Mouse (Mus musculus): ENCODE results near the gene Hsph1. TPM values are rescaled to one million over a fixed set of nuclear protein-coding genes. Genes with fewer than 3 reads are reported as not detected.

Hsph1 gene
- polyA plus RNA-seq, 1 experiment from 2014 or later = 90.7 TPM

- no peak overlapping the region for H3K4me3 ChIP-seq
- no peaks in the 10 kb centered on the region for H3K4me1 ChIP-seq (replicated peaks)
- H3K9me3 ChIP-seq = peaks cover 3% of the 10 kb centered on the region; the same call in 1 of the 2 replicates
- no peak overlapping the region for H3K27ac ChIP-seq (replicated peaks)
- no peak overlapping the region for H3K9ac ChIP-seq
- no peak for ATAC-seq (ENCODE audit: low read depth)
- H3K4me2 ChIP-seq = no peak overlapping the region
- H3K36me3 ChIP-seq = no peaks in the 10 kb centered on the region
- 60% methylated on average over 9 of the region's 9 CpGs for WGBS
- no peaks in the 10 kb centered on the region for H3K27me3 ChIP-seq
These were observed 22.7 kb upstream of the Hsph1 start for GRCm38 (mm10) chr5:149658741-149659413.

GRCm38 (mm10) chr5:149658022-149658421 lies 21.8 kb upstream of the Hsph1 start:
- WGBS = 64% methylated on average over 3 of the region's 3 CpGs
- no peak for ATAC-seq (ENCODE audit: low read depth)
- Histone ChIP-seq H3K27ac (replicated peaks) (no peak overlapping the region), H3K27me3 (no peaks in the 10 kb centered on the region), H3K4me2 (no peak overlapping the region), H3K4me3 (no peak overlapping the region), H3K9ac (no peak overlapping the region), H3K9me3 (peaks cover 3% of the 10 kb centered on the region; the same call in 1 of the 2 replicates), H3K4me1 (replicated peaks) (no peaks in the 10 kb centered on the region), H3K36me3 (no peaks in the 10 kb centered on the region)

- no peak overlapping the region for H3K27ac ChIP-seq (replicated peaks)
- H3K4me3 ChIP-seq = no peak overlapping the region
- ATAC-seq (ENCODE audit: low read depth) = no peak
- H3K27me3 ChIP-seq = no peaks in the 10 kb centered on the region
- H3K9me3 ChIP-seq = no peaks in the 10 kb centered on the region
- H3K4me2 ChIP-seq = no peak overlapping the region
- H3K9ac ChIP-seq = no peak overlapping the region
- WGBS = 81% methylated on average over 9 of the region's 9 CpGs
- H3K4me1 ChIP-seq (replicated peaks) = no peaks in the 10 kb centered on the region
- H3K36me3 ChIP-seq = no peaks in the 10 kb centered on the region
These were observed 19.5 kb upstream of the Hsph1 start for GRCm38 (mm10) chr5:149655636-149656035.

GRCm38 (mm10) chr5:149650179-149650553 lies 14.0 kb upstream of the Hsph1 start:
- no peak overlapping the region for H3K4me3 ChIP-seq
- no peak for ATAC-seq (ENCODE audit: low read depth)
- H3K9me3 ChIP-seq = no peaks in the 10 kb centered on the region
- no peaks in the 10 kb centered on the region for H3K36me3 ChIP-seq
- H3K4me2 ChIP-seq = no peak overlapping the region
- peaks cover 11% of the 10 kb centered on the region; the same call in 1 of the 2 replicates for H3K4me1 ChIP-seq (replicated peaks)
- H3K27ac ChIP-seq (replicated peaks) = no peak overlapping the region
- H3K27me3 ChIP-seq = no peaks in the 10 kb centered on the region
- no peak overlapping the region for H3K9ac ChIP-seq
- 56% methylated on average over 4 of the region's 4 CpGs for WGBS

GRCm38 (mm10) chr5:149649499-149650178 lies 13.5 kb upstream of the Hsph1 start:
- WGBS = 74% methylated on average over 14 of the region's 14 CpGs
- no peak for ATAC-seq (ENCODE audit: low read depth)
- no peaks in the 10 kb centered on the region for H3K36me3 ChIP-seq

GRCm38 (mm10) chr5:149648895-149649406 lies 12.8 kb upstream of the Hsph1 start:
- ATAC-seq (ENCODE audit: low read depth) = no peak
- H3K27me3 ChIP-seq = no peaks in the 10 kb centered on the region
- H3K4me3 ChIP-seq = no peak overlapping the region
- no peaks in the 10 kb centered on the region for H3K9me3 ChIP-seq
- H3K9ac ChIP-seq = no peak overlapping the region
- H3K4me1 ChIP-seq (replicated peaks) = peaks cover 11% of the 10 kb centered on the region; the same call in 1 of the 2 replicates
- H3K4me2 ChIP-seq = no peak overlapping the region
- no peak overlapping the region for H3K27ac ChIP-seq (replicated peaks)
- H3K36me3 ChIP-seq = no peaks in the 10 kb centered on the region
- 83% methylated on average over 6 of the region's 6 CpGs for WGBS

More at GRCm38 (mm10) chr5:149649499-149650178, 13.5 kb upstream of the Hsph1 start:
- H3K27me3 ChIP-seq = no peaks in the 10 kb centered on the region
- peaks cover 11% of the 10 kb centered on the region; the same call in 1 of the 2 replicates for H3K4me1 ChIP-seq (replicated peaks)
- no peaks in the 10 kb centered on the region for H3K9me3 ChIP-seq
- no peak overlapping the region for H3K4me3 ChIP-seq
- H3K27ac ChIP-seq (replicated peaks) = no peak overlapping the region
- no peak overlapping the region for H3K9ac ChIP-seq
- no peak overlapping the region for H3K4me2 ChIP-seq

GRCm38 (mm10) chr5:149648196-149648595 lies 12.0 kb upstream of the Hsph1 start:
- no peaks in the 10 kb centered on the region for H3K9me3 ChIP-seq
- H3K4me2 ChIP-seq = no peak overlapping the region
- H3K27me3 ChIP-seq = no peaks in the 10 kb centered on the region
- no peak for ATAC-seq (ENCODE audit: low read depth)
- peaks cover 11% of the 10 kb centered on the region; the same call in 1 of the 2 replicates for H3K4me1 ChIP-seq (replicated peaks)
- 62% methylated on average over 4 of the region's 4 CpGs for WGBS
- H3K4me3 ChIP-seq = no peak overlapping the region
- H3K9ac ChIP-seq = no peak overlapping the region
- no peaks in the 10 kb centered on the region for H3K36me3 ChIP-seq
- H3K27ac ChIP-seq (replicated peaks) = no peak overlapping the region

GRCm38 (mm10) chr5:149647367-149648115 lies 11.4 kb upstream of the Hsph1 start:
- H3K9me3 ChIP-seq = no peaks in the 10 kb centered on the region
- no peak overlapping the region for H3K4me3 ChIP-seq
- H3K4me1 ChIP-seq (replicated peaks) = peaks cover 12% of the 10 kb centered on the region; the same call in 1 of the 2 replicates
- no peak overlapping the region for H3K9ac ChIP-seq
- no peak overlapping the region for H3K4me2 ChIP-seq
- 0 out of 2 replicates have a peak overlapping the region, but pooled peaks have one; percentile 23 for H3K27ac ChIP-seq (replicated peaks)
- no peaks in the 10 kb centered on the region for H3K27me3 ChIP-seq
- 64% methylated on average over 8 of the region's 8 CpGs for WGBS
- H3K36me3 ChIP-seq = no peaks in the 10 kb centered on the region
- no peak for ATAC-seq (ENCODE audit: low read depth)

- Histone ChIP-seq H3K9ac (no peak overlapping the region), H3K4me1 (replicated peaks) (peaks cover 7% of the 10 kb centered on the region), H3K4me3 (no peak overlapping the region), H3K27me3 (no peaks in the 10 kb centered on the region), H3K9me3 (no peaks in the 10 kb centered on the region), H3K36me3 (no peaks in the 10 kb centered on the region), H3K4me2 (no peak overlapping the region), H3K27ac (replicated peaks) (no peak overlapping the region)
- WGBS = 85% methylated on average over 11 of the region's 11 CpGs
- ATAC-seq (ENCODE audit: low read depth) = no peak
These were observed 6.8 kb upstream of the Hsph1 start for GRCm38 (mm10) chr5:149642783-149643509.

- Histone ChIP-seq H3K4me2 (no peak overlapping the region), H3K27ac (replicated peaks) (no peak overlapping the region), H3K9ac (no peak overlapping the region), H3K4me1 (replicated peaks) (peaks cover 7% of the 10 kb centered on the region), H3K9me3 (no peaks in the 10 kb centered on the region), H3K4me3 (no peak overlapping the region), H3K36me3 (no peaks in the 10 kb centered on the region), H3K27me3 (no peaks in the 10 kb centered on the region)
- WGBS = 53% methylated on average over 6 of the region's 6 CpGs
- no peak for ATAC-seq (ENCODE audit: low read depth)
These were observed 6.2 kb upstream of the Hsph1 start for GRCm38 (mm10) chr5:149642366-149642765.

- 91% methylated on average over 8 of the region's 8 CpGs for WGBS
- no peaks in the 10 kb centered on the region for H3K27me3 ChIP-seq
- H3K27ac ChIP-seq (replicated peaks) = no peak overlapping the region
- H3K9me3 ChIP-seq = no peaks in the 10 kb centered on the region
- no peak for ATAC-seq (ENCODE audit: low read depth)
- H3K4me1 ChIP-seq (replicated peaks) = peaks cover 10% of the 10 kb centered on the region
- H3K36me3 ChIP-seq = no peaks in the 10 kb centered on the region
- no peak overlapping the region for H3K9ac ChIP-seq
- H3K4me2 ChIP-seq = no peak overlapping the region
- H3K4me3 ChIP-seq = no peak overlapping the region
These were observed 5.2 kb upstream of the Hsph1 start for GRCm38 (mm10) chr5:149641277-149641892.

Data from neural tube, embryonic 13.5 days (tissue).